Mouse (Mus musculus): Measurements from ENCODE around the gene Slc50a1. TPM values are rescaled to one million over a fixed set of nuclear protein-coding genes. Genes with fewer than 3 reads are reported as not detected.

Gene Slc50a1
- polyA plus RNA-seq, 1 experiment from 2014 or later = 37.5 TPM

- ATAC-seq (ENCODE audit: low FRiP score) (peak; percentile 61), DNase-seq (ENCODE audit: low spot score) (peak; percentile 83)
- H3K27me3 ChIP-seq (ENCODE audit: control insufficient read depth, insufficient read depth, low read length) = peaks cover 38% of the 10 kb centered on the region
- WGBS = 3% methylated on average over 33 of the region's 35 CpGs
- H3K4me3 ChIP-seq (ENCODE audit: low read depth, low read length) = peak overlapping the region; percentile 38
- H3K9me3 ChIP-seq (ENCODE audit: control insufficient read depth, low read length) = no peaks in the 10 kb centered on the region
- H3K4me2 ChIP-seq (replicated peaks; ENCODE audit: low read depth, low read length) = peak overlapping the region; percentile 85
- H3K4me1 ChIP-seq (replicated peaks; ENCODE audit: control insufficient read depth, insufficient read depth, low read length) = peaks cover 13% of the 10 kb centered on the region
- peak overlapping the region; percentile 35 for H3K9ac ChIP-seq (ENCODE audit: low read depth, low read length)
- H3K36me3 ChIP-seq (ENCODE audit: control insufficient read depth, insufficient read depth, low read length) = no peaks in the 10 kb centered on the region
- H3K27ac ChIP-seq (ENCODE audit: low read depth, low read length) = no peak overlapping the region
Observed at GRCm38 (mm10) chr3:89279153-89279890, 9.0 kb upstream of the Slc50a1 start.

- H3K4me2 ChIP-seq (replicated peaks; ENCODE audit: low read depth, low read length) = peak overlapping the region; percentile 85
- H3K27me3 ChIP-seq (ENCODE audit: control insufficient read depth, insufficient read depth, low read length) = peaks cover 38% of the 10 kb centered on the region
- no peak overlapping the region for H3K27ac ChIP-seq (ENCODE audit: low read depth, low read length)
- no peaks in the 10 kb centered on the region for H3K9me3 ChIP-seq (ENCODE audit: control insufficient read depth, low read length)
- ATAC-seq (ENCODE audit: low FRiP score) (no peak), DNase-seq (ENCODE audit: low spot score) (no peak)
- peaks cover 13% of the 10 kb centered on the region for H3K4me1 ChIP-seq (replicated peaks; ENCODE audit: control insufficient read depth, insufficient read depth, low read length)
- 21% methylated on average over 8 of the region's 8 CpGs for WGBS
- H3K4me3 ChIP-seq (ENCODE audit: low read depth, low read length) = peak overlapping the region; percentile 38
- no peak overlapping the region for H3K9ac ChIP-seq (ENCODE audit: low read depth, low read length)
- no peaks in the 10 kb centered on the region for H3K36me3 ChIP-seq (ENCODE audit: control insufficient read depth, insufficient read depth, low read length)
Observed at GRCm38 (mm10) chr3:89278643-89279042, 8.3 kb upstream of the Slc50a1 start.

- Histone ChIP-seq H3K9ac (ENCODE audit: low read depth, low read length) (no peak overlapping the region), H3K27me3 (ENCODE audit: control insufficient read depth, insufficient read depth, low read length) (peaks cover 38% of the 10 kb centered on the region), H3K9me3 (ENCODE audit: control insufficient read depth, low read length) (no peaks in the 10 kb centered on the region), H3K4me2 (replicated peaks; ENCODE audit: low read depth, low read length) (no peak overlapping the region), H3K4me3 (ENCODE audit: low read depth, low read length) (0 out of 2 replicates have a peak overlapping the region, but pooled peaks have one; percentile 12), H3K36me3 (ENCODE audit: control insufficient read depth, insufficient read depth, low read length) (no peaks in the 10 kb centered on the region), H3K4me1 (replicated peaks; ENCODE audit: control insufficient read depth, insufficient read depth, low read length) (peaks cover 13% of the 10 kb centered on the region), H3K27ac (ENCODE audit: low read depth, low read length) (no peak overlapping the region)
- 81% methylated on average over 6 of the region's 7 CpGs for WGBS
- no peak for ATAC-seq (ENCODE audit: low FRiP score)
- no peak for DNase-seq (ENCODE audit: low spot score)
Observed at GRCm38 (mm10) chr3:89278107-89278506, 7.7 kb upstream of the Slc50a1 start.

GRCm38 (mm10) chr3:89277281-89278021 lies 7.1 kb upstream of the Slc50a1 start:
- WGBS = 53% methylated on average over 14 of the region's 14 CpGs

DNA sequence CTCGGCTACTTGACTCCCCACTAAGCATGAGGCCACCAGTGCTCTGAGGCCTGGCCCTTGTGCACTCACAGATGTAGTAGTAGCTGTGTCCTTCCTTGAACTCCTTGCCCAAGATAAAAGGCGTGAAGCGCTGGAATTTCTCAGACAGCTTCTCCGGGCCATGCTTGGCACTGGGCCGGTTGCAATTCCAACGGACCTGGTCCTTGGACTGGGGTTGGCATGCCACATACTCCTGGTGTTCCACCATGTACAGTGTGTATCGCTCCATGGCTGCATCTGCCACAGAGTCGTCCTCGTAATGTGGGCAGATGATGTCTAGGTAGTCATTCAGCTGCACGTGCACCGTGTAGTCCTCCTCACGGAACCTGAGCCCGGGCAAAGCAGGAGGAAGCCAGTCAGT lies 5.7 kb upstream of the Slc50a1 start:
- H3K9me3 ChIP-seq (ENCODE audit: control insufficient read depth, low read length) = no peaks in the 10 kb centered on the region
- no peak overlapping the region for H3K9ac ChIP-seq (ENCODE audit: low read depth, low read length)
- H3K4me2 ChIP-seq (replicated peaks; ENCODE audit: low read depth, low read length) = no peak overlapping the region
- no peak overlapping the region for H3K4me3 ChIP-seq (ENCODE audit: low read depth, low read length)
- peaks cover 30% of the 10 kb centered on the region for H3K27me3 ChIP-seq (ENCODE audit: control insufficient read depth, insufficient read depth, low read length)
- H3K27ac ChIP-seq (ENCODE audit: low read depth, low read length) = no peak overlapping the region
- DNase-seq (ENCODE audit: low spot score) = no peak
- no peak for ATAC-seq (ENCODE audit: low FRiP score)
- H3K4me1 ChIP-seq (replicated peaks; ENCODE audit: control insufficient read depth, insufficient read depth, low read length) = peaks cover 11% of the 10 kb centered on the region
- WGBS = 93% methylated on average over 13 of the region's 13 CpGs
- no peaks in the 10 kb centered on the region for H3K36me3 ChIP-seq (ENCODE audit: control insufficient read depth, insufficient read depth, low read length)

More at GRCm38 (mm10) chr3:89277281-89278021, 7.1 kb upstream of the Slc50a1 start:
- no peak for DNase-seq (ENCODE audit: low spot score)
- Histone ChIP-seq H3K4me3 (ENCODE audit: low read depth, low read length) (no peak overlapping the region), H3K4me1 (replicated peaks; ENCODE audit: control insufficient read depth, insufficient read depth, low read length) (peaks cover 13% of the 10 kb centered on the region), H3K9ac (ENCODE audit: low read depth, low read length) (no peak overlapping the region), H3K36me3 (ENCODE audit: control insufficient read depth, insufficient read depth, low read length) (no peaks in the 10 kb centered on the region), H3K27ac (ENCODE audit: low read depth, low read length) (no peak overlapping the region), H3K4me2 (replicated peaks; ENCODE audit: low read depth, low read length) (no peak overlapping the region; the same call in 1 of the 2 replicates), H3K9me3 (ENCODE audit: control insufficient read depth, low read length) (no peaks in the 10 kb centered on the region), H3K27me3 (ENCODE audit: control insufficient read depth, insufficient read depth, low read length) (peaks cover 38% of the 10 kb centered on the region)
- ATAC-seq (ENCODE audit: low FRiP score) = no peak

GRCm38 (mm10) chr3:89271760-89272159 lies 1.4 kb upstream of the Slc50a1 start:
- Histone ChIP-seq H3K4me3 (ENCODE audit: low read depth, low read length) (no peak overlapping the region), H3K9ac (ENCODE audit: low read depth, low read length) (no peak overlapping the region), H3K4me2 (replicated peaks; ENCODE audit: low read depth, low read length) (no peak overlapping the region), H3K4me1 (replicated peaks; ENCODE audit: control insufficient read depth, insufficient read depth, low read length) (0 out of 2 replicates have a peak, but pooled peaks cover 6% of the 10 kb centered on the region), H3K27ac (ENCODE audit: low read depth, low read length) (no peak overlapping the region), H3K9me3 (ENCODE audit: control insufficient read depth, low read length) (no peaks in the 10 kb centered on the region), H3K27me3 (ENCODE audit: control insufficient read depth, insufficient read depth, low read length) (no peaks in the 10 kb centered on the region), H3K36me3 (ENCODE audit: control insufficient read depth, insufficient read depth, low read length) (no peaks in the 10 kb centered on the region)
- no peak for ATAC-seq (ENCODE audit: low FRiP score)
- DNase-seq (ENCODE audit: low spot score) = no peak
- WGBS = 72% methylated on average over 6 of the region's 6 CpGs

DNA sequence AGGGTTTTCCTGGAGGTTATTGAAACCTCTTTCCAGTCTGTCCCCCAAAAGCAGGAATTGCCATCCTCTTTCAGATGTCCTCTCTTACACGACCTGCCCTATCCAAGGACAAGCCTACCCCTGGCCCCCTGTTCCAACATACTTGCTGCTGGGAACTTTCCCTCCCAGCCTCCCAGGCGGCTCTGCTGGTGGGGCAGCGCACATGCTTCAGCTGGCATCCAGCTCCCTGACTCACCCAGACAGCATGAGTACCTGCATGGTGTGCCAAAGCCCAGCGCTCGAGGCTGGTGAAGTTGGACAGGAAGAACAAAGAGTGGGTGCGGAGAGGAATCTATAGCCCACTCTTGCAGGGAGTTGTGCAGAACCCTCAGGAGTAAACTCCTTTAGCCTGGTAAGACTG lies 521 bp upstream of the Slc50a1 start:
- ATAC-seq (ENCODE audit: low FRiP score) = no peak
- H3K27ac ChIP-seq (ENCODE audit: low read depth, low read length) = no peak overlapping the region
- peak overlapping the region; percentile 90 for H3K9ac ChIP-seq (ENCODE audit: low read depth, low read length)
- no peaks in the 10 kb centered on the region for H3K27me3 ChIP-seq (ENCODE audit: control insufficient read depth, insufficient read depth, low read length)
- no peak for DNase-seq (ENCODE audit: low spot score)
- no peaks in the 10 kb centered on the region for H3K36me3 ChIP-seq (ENCODE audit: control insufficient read depth, insufficient read depth, low read length)
- H3K4me2 ChIP-seq (replicated peaks; ENCODE audit: low read depth, low read length) = peak overlapping the region; percentile 86
- no peak overlapping the region for H3K4me3 ChIP-seq (ENCODE audit: low read depth, low read length)
- 0 out of 2 replicates have a peak, but pooled peaks cover 6% of the 10 kb centered on the region for H3K4me1 ChIP-seq (replicated peaks; ENCODE audit: control insufficient read depth, insufficient read depth, low read length)
- 72% methylated on average over 6 of the region's 6 CpGs for WGBS
- no peaks in the 10 kb centered on the region for H3K9me3 ChIP-seq (ENCODE audit: control insufficient read depth, low read length)

GRCm38 (mm10) chr3:89268916-89269315 lies 1.5 kb downstream of the Slc50a1 start:
- no peak for DNase-seq (ENCODE audit: low spot score)
- ATAC-seq (ENCODE audit: low FRiP score) = no peak
- H3K4me2 ChIP-seq (replicated peaks; ENCODE audit: low read depth, low read length) = no peak overlapping the region
- 52% methylated on average over 8 of the region's 8 CpGs for WGBS
- no peaks in the 10 kb centered on the region for H3K27me3 ChIP-seq (ENCODE audit: control insufficient read depth, insufficient read depth, low read length)
- 0 out of 2 replicates have a peak, but pooled peaks cover 6% of the 10 kb centered on the region for H3K4me1 ChIP-seq (replicated peaks; ENCODE audit: control insufficient read depth, insufficient read depth, low read length)
- H3K4me3 ChIP-seq (ENCODE audit: low read depth, low read length) = no peak overlapping the region
- no peak overlapping the region for H3K9ac ChIP-seq (ENCODE audit: low read depth, low read length)
- H3K36me3 ChIP-seq (ENCODE audit: control insufficient read depth, insufficient read depth, low read length) = no peaks in the 10 kb centered on the region
- no peaks in the 10 kb centered on the region for H3K9me3 ChIP-seq (ENCODE audit: control insufficient read depth, low read length)
- no peak overlapping the region for H3K27ac ChIP-seq (ENCODE audit: low read depth, low read length)

Data from hindbrain, embryonic 11.5 days (tissue).